Mouse (Mus musculus): Measurements from ENCODE around the gene Irgm1.
"Not testable (repeated sequence)": the region's sequence is repeated elsewhere in the genome, so short reads cannot be mapped to it uniquely, and the experiment has no call there.

Irgm1 gene

DNA sequence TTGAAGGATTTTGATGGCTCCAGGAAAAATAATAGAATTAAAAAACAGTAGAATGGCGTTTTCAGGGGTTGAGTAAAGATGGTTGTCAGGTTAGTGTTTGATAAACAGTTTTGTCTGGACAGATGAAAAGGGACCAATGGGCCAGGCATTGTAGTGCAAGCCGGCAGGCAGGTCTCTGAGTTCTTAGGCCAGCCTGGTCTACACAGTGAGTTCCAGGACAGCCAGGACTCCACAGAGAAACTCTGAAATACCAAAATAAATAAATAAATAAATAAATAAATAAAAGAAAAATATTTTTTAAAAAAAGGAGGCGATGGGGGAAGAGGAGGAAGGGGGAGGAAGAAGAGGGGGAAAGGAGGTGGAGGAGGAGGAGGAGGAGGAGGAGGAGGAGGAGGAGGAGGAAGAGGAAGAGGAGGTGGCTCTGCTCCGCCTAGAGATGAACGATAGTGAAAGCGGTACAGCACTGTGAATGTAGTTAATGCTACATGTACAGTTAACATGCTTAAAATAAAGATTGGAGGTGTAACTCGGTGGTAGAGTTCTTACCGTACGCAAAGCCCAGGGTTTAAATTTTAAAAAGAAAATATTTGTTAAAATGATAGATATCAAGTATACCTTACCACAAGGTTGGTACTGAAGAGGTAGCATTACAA lies 38.3 kb downstream of the Irgm1 start:
- DNase-seq (ENCODE audit: low spot score): no peak

DNA sequence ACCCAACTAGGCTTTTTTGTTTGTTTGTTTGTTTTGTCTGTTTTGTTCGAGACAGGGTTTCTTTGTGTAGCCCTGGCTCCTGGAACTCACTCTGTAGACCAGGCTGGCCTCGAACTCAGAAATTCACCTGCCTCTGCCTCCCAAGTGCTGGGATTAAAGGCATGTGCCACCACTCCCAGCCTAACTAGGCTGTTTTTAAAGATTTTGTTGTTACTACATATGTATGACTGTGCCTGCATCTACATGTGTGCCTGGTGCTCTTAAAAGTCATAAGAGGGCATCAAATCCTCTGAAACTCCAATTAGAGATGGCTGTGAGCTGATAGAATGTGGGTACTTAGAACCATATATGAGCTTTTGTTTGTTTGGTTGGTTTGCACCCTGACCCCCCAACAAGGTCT lies 40.2 kb downstream of the Irgm1 start:
- DNase-seq (ENCODE audit: low spot score): no peak

DNA sequence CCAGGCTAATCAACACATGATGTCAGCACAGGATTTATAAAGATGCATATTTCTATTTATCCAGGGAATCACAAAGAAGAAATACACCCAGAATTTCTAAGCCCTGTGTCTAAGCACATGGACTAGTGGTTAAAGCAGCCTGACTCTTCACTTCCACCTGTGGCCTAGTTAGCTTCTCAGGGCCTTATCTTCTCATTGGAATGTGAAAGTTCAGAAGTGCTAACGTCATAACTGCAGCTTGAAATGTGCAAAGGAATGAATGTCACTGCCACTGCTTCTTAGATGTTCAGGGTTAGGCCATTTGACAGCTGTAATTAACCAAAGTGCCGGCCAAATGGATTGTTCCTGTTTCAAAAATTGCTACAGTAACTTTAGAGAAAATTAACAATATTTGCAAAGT lies 41.2 kb downstream of the Irgm1 start:
- no peak for DNase-seq (ENCODE audit: low spot score)

DNA sequence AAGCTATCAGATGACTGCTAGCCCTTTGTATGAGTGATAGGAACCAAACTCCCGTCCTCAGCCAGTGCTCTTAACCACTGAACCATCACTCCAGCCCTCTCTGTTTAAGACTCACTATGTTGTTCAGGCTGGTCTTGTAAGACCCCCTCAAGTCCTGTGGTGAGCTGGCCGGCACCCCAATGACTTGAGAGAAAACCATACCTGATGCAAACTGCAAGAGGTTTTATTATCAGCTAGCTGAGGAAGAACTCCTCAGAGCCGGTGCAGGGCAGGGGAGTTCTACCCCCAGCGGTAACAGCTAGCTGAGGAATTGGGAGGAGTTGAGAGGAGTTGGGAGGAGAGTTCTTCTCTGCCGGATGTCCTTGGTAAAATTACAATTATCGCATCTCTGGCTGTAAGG lies 43.6 kb downstream of the Irgm1 start:
- DNase-seq (ENCODE audit: low spot score): no peak

DNA sequence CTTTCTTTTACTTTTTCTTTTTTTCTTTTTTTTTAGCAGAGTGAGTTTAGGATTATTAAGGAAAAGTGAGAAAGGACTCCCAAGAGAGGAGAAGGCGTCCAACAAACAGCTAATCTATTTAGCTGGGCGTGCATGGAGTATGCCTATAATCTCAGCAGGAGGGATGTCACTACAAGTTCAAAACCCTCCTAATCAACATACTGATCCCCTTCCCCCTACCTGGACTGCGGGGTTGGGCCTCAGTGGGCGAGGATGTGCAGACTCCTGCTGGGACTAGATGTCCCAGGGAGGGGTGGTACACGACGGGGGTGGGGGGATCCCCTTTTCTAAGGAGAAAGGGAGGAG lies 44.8 kb downstream of the Irgm1 start:
- peak; percentile 67 for DNase-seq (ENCODE audit: low spot score)

DNA sequence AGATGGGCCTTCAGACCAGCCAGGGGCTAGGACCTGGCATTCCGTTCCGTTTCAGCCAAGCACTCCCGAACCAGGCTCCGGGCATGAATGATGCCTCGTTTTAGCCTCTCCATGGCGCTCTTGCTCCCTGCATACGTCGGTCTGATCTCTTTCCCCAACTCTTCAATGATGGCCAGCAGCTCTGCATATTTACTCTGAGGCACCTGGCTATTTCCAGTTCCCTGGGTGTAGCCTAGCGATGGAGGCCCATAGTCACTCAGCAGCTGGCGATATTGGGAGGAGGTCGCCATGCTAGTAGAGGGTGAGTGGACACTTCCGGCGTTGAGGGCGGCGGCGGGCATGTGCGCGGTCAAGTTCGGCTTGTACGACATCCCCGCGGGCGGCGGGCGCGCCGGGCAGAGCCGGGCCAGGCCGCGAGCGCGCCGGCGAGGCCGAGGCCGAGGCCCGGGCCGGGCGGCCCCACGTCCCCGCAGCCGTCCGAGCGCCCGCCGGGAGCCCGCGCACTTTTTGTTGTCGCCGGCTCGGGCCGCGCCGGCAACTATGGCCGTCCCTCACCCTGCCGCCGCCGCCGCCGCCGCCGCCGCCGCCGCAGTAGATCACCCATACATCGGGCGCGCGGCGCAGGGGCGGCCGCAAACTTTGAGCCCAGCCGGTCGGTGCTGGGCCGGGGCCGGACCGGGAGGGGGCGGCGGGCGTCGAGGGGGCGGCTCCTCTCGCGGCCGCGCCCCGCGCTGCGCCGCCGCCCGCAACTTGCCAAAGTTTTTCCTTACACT lies 45.3 kb downstream of the Irgm1 start, which contains the start of the genes Trim7 and Gm12184:
TSS of gene Trim7 (plus strand) at position 162 of the 773 bp plus-strand sequence.
TSS of gene Gm12184 (minus strand) at position 677 of the 773 bp plus-strand sequence.
- DNase-seq (ENCODE audit: low spot score): not testable (repeated sequence)

DNA sequence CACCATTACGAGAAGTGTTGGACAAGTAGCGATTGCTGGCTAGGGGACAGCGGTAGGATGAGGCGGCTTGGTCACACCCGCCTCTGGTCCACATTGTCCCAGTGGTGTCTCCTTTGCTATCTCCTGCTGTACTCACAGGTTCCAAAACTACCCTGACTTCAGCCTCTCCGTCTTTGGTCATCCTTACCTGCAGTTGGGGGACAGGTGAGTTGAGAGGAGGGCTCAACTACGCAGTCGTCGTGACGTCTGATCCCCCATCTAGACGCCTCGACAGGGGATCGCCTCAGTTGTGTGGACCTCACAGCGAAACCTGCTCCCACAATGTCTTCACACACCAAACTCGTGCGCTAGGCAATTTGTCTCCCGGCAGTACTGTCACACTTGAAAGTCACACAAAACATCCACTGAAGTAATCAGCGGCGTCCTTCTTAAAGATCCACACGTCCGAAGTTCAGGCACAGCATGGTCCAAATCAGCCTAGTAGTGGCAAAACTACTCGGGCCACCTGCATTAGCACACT lies 47.1 kb downstream of the Irgm1 start:
- DNase-seq (ENCODE audit: low spot score): no peak

DNA sequence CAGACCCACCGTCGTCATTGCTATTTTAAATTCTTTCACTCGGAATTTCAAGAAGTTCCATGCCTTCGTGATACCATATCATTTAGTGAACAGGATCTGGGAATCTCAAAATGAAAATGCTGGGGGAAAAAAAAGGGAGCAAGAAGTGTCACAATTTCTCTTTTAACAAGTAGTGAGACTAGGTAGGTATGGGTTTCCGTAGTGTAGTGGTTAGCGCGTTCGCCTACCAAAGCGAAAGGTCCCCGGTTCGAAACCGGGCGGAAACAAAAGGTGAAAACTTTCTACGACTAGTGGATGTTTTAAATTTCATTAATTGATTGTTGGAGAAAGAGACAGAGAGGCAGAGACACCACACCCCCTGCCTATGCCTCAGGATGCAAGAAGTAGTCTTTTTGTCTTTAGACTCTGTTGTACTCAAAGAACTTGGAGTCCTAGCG lies 47.9 kb downstream of the Irgm1 start:
- DNase-seq (ENCODE audit: low spot score): peak; percentile 95

DNA sequence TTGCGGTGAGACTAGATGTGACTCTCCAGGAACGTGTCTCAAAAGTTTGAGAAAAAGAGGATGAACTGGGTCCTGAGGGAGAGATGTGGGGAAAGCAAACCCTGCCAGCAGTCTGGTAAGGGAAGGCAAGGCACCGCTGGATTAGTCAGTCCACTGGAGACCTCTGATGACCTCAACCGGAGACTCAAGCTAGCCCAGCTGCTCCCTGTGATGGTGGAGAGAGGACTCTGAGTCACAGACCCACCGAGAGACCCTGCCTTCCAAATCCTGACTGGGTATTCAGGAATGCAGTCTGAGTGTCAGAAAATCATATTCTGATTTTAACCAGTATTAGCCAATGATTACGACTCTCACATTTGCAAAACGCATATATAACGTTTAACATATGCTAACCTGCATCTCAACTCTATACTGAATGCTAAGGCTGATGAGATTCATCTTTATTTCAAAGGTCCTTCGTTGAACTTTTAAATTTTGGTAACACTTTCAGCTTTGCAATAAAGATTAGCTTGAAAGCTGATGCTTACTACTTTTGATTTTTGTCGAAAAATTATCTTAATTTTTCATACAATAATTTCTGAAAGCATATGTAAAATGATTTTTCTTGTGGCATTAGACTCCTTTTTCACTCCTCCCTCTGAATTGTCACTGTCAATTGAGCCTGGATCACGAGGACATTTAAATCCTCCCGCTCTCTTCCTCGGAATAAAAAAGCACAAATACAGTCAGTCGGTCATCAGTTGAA lies 48.5 kb downstream of the Irgm1 start:
- no peak for DNase-seq (ENCODE audit: low spot score)

DNA sequence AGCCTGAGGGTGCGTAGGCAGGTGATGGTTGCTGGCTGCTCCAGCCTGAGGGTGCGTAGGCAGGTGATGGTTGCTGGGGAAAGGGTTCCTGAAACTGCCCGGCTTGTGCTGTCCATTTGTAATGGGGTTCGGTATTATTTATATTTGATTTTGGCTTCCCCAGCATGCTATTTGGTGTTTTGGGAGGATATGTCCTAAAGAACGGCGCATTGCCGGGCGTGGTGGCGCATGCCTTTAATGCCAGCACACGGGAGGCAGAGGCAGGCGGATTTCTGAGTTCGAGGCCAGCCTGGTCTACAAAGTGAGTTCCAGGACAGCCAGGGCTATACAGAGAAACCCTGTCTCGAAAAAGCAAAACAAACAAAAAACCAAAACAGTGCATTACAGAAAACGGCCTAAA lies 50.2 kb downstream of the Irgm1 start:
- not testable (repeated sequence) for DNase-seq (ENCODE audit: low spot score)

DNA sequence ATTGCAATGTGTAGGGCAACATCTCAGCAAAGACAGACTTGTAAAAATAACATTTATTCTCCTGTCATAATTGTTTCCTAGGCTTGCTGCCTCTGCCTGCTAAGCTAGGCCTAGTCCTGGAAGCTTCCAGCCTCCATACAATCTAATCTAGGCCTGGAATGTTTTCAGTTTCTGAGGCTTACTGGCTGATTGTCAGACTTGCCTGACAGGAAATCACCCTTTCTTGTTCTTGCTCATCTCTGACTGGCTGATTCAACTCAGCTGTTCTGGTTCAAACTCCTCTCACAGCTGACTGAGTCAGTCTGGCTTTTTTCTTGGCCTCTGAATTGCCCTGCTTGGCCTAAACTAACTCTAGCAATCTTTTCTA lies 51.2 kb downstream of the Irgm1 start:
- no peak for DNase-seq (ENCODE audit: low spot score)

DNA sequence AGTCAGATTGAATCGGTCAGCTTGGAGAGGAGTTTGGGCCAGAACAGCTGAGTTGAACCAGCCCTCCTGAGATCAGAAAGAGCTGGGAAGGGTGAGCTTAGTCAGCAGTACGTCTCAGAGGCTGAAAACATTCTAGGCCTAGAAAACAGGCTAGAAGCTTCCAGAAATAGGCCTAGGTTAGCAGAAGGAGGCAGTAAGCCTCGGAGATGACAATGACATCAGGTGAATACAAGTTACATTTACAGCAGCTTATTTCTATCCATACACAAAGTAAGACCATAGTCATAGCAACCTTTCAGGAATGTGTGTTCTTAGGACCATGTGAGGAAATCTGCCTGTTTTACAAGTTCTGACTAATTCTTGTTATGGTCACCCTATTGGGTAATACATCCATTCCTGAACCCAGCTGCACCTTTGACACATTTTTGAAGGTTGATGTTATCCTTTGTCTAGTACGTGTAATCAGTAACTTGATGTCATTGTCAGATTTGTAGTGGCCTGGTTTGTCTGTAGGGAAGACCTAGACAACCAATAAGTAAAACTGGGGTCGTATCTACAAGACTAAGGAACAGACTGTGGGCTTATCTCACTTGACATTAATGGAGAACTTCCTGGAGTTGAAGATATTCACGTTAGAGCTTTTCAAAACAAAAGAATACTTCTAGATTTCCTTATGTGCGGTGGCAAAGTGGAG lies 51.7 kb downstream of the Irgm1 start:
- no peak for DNase-seq (ENCODE audit: low spot score)

DNA sequence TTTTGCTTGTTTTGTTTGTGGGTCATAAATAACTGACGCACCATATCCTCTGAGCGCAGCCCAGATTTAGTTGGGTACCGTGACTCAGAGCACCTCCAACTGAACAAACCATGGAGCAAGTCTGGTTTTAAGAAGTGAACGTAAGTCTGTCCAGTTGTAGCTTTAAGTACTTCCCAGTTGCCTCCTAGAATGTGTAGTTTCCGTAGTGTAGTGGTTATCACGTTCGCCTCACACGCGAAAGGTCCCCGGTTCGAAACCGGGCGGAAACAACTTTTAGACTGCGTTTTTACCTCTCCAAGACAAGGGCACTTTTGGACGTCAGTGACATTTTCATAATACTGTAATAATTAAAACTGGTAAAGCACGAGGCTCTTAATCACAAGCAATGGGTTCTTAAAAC lies 53.1 kb downstream of the Irgm1 start:
- peak; percentile 99 for DNase-seq (ENCODE audit: low spot score)

DNA sequence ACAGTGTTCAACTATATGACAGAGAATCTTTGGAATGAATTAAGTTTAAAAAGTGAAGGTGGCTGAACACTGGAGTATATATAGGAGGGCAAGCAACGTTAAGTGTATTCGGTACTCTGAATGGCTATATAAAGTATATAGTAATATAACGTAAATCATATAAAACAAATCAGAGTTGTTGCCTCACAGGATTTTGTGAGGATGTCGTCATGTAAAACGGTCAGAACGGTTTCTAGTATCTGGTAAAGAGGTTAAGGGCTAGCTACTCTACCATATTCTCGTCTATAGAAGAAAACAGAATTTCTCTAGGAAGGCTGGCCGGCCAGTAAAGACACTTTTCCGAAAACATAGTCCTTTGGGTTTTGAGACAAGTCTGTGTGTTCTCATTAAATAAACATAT lies 53.7 kb downstream of the Irgm1 start:
- DNase-seq (ENCODE audit: low spot score): no peak

DNA sequence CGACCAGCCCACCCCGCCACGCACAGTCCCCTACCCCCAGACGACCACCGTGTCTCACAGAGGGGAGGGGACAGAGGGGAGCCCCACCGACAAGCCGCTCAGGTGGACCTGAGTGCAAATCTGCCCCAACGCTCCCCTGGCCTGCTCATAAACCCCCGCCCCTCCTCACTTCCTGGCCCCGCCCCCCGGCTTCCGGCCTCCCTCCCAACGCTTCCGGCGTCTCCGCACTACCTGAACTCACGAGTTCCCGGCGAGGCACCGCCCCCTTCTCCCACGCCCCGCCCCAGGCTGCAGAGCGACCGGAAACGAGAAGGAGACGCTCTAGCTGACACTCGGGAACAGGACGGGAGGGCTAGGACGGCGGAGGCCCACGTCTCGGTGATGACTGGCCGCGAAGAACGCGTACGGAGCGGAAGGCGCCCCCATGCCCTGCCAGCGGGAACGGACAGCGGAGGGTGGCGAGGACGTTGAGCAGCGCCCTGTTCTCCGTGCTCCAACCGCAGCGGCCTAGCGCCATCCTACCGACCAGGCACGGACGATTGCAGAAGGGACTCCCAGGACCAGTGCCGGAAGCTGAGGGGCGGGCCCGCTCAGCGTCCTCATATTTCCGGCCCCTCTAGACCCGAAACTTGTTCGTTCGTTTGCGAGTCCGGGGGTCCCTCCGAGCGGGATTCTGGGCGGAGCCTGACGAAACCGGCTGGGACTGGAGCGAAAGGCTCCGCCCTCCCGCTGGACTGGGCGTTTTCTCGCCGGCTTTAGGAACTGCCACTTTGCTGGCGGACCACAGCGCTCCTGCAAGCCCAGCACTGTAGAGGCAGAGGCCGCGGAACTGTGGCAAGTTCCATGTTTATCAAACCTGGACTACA lies 54.5 kb downstream of the Irgm1 start, which contains the start of gene Trim41:
TSS of gene Trim41 (minus strand) at position 554 of the 866 bp plus-strand sequence.
- DNase-seq (ENCODE audit: low spot score): peak; percentile 98

DNA sequence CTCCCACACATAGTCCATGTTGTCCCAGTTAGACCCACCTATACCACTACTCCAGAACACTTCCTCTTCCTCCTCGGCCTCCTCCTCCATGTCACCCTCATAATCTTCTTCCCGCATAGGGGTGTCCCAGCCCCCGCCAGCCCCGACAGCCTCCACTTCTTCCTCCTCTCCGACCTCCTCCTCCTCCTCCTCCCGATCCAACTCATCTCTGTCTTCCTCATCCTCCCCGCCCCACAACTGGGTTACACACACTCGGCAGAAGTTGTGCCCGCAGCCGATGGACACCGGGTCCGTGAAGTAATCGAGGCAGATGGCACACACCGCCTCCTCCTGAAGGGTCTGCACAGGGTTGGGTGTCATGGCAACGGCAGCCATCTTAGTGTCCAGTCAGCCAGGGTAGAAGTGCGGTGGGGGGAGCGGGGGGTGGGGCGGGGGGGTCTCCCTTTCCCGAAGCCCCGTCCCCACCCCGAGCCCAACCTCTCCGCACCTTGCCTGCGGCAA lies 55.2 kb downstream of the Irgm1 start:
- DNase-seq (ENCODE audit: low spot score): peak; percentile 78

DNA sequence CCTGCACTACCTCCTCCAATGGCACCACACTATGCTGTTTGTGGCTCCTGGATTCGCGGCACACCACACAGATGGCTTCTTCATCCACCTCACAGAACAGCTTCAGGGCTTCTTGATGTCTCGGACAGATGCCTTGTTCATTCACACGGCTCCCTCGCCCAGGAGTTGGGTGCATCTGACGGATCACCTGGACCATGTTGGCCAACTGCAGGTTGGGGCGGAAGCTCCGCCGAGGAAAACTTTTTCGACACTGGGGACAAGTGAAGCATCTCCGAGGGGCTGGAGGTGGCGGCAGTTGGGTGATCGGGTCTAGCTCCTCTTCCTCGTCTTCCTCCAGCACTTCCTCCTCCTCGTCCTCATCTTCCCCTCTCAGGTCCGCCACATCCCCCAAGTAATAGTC lies 55.6 kb downstream of the Irgm1 start:
- no peak for DNase-seq (ENCODE audit: low spot score)

DNA sequence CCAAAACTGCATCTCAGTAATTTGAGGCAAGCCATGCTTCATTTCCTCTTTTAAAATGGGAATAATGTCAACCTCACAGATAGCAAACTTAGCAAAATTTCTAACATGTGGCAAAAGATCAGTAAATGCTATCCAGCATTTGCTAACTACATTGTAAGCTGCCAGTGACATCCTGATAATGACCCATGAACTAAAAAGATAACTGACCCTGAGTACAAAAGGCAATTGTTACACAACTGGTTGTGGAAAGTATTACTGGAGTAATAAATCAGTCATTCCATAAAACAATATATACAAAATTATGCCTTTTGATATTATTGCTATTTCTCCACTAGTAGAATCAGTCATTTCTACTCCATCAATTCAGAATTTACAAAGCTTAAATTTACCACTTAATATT lies 57.7 kb downstream of the Irgm1 start:
- DNase-seq (ENCODE audit: low spot score): no peak

Data from retina, embryonic 14.5 days (tissue).